Mouse (Mus musculus) small intestine, adult 2 months (tissue): ENCODE results near the gene Gfod1.

Experiments
- CTCF ChIP-seq: fragments of 200-500 bp; IDR thresholded peaks from 2 replicates; pipeline ENCODE4 v1.5.1; 2012; ENCODE audit warnings: low read depth, mild to moderate bottlenecking, control low read depth, inconsistent platforms, low read length, moderate library complexity, mixed read lengths; ENCODE audit not compliant: insufficient replicate concordance, insufficient read length; ENCODE audit errors: extremely low read depth
- POLR2A ChIP-seq: fragments of 200-500 bp; IDR thresholded peaks from 2 replicates; pipeline ENCODE4 v1.6.1; 2012; ENCODE audit warnings: low read depth, mild to moderate bottlenecking, control low read depth, inconsistent platforms, low read length, moderate library complexity

GRCm38 (mm10) chr13:43212338-43212737 is 91.6 kb downstream of the Gfod1 start:
- TF ChIP-seq CTCF: no peak
- no peak for TF ChIP-seq POLR2A
